Mouse (Mus musculus): ENCODE data around the gene Rhox1.
A peak's percentile ranks its signal among the peaks of the same experiment; 100 is the strongest.
"Not testable (repeated sequence)": the region's sequence is repeated elsewhere in the genome, so short reads cannot be mapped to it uniquely, and the experiment has no call there.

Rhox1 gene

GRCm38 (mm10) chrX:37222158-37222557 lies at the start of gene Rhox1:
TSS of gene Rhox1 (minus strand) at chrX:37222258.
- not testable (repeated sequence) for DNase-seq

GRCm38 (mm10) chrX:37265038-37265437 lies 43.0 kb upstream of the Rhox1 start, which contains the start of gene Rhox4a:
TSS of gene Rhox4a (plus strand) at chrX:37265338.
- not testable (repeated sequence) for DNase-seq

GRCm38 (mm10) chrX:37249619-37250018 lies 27.6 kb upstream of the Rhox1 start, which contains the start of gene Rhox3a:
TSS of gene Rhox3a (plus strand) at chrX:37249919.
- not testable (repeated sequence) for DNase-seq

- DNase-seq = not testable (repeated sequence)
These were observed 22.6 kb upstream of the Rhox1 start, which contains the start of gene Rhox2a for GRCm38 (mm10) chrX:37244676-37245075. TSS of gene Rhox2a (plus strand) at chrX:37244976.

- no peak for DNase-seq
These were observed 11.1 kb downstream of the Rhox1 start, which contains the start of gene Gm9 for GRCm38 (mm10) chrX:37210941-37211340. TSS of gene Gm9 (minus strand) at chrX:37211041.

- no peak for DNase-seq
These were observed 23.4 kb downstream of the Rhox1 start for GRCm38 (mm10) chrX:37198676-37199075.

- peak; percentile 2 to 18 for DNase-seq
These were observed 30.2 kb downstream of the Rhox1 start for GRCm38 (mm10) chrX:37191744-37192379.

- peak; percentile 86 to 90 for DNase-seq
These were observed 30.8 kb downstream of the Rhox1 start, which contains the start of the genes Ndufa1 and Rnf113a1 for GRCm38 (mm10) chrX:37191105-37191743. TSS of gene Ndufa1 (minus strand) at chrX:37191163. TSS of gene Rnf113a1 (plus strand) at chrX:37191245.

- DNase-seq = no peak
These were observed 31.3 kb downstream of the Rhox1 start for GRCm38 (mm10) chrX:37190755-37191104.

GRCm38 (mm10) chrX:37184401-37184800 lies 37.7 kb downstream of the Rhox1 start:
- DNase-seq = peak in 1 of 2 experiments; percentile 3

- DNase-seq = no peak
These were observed 53.3 kb downstream of the Rhox1 start, which contains the start of gene Akap14 for GRCm38 (mm10) chrX:37168742-37169141. TSS of gene Akap14 (minus strand) at chrX:37168842.

GRCm38 (mm10) chrX:37167085-37167484 lies 55.0 kb downstream of the Rhox1 start:
- DNase-seq = peak; percentile 12 to 22

Data from cerebellum, postnatal 36 days (tissue).